Mouse (Mus musculus) forebrain, postnatal 0 days (tissue): Measurements from ENCODE around the gene Galnt10. TPM values are rescaled to one million over a fixed set of nuclear protein-coding genes. Genes with fewer than 3 reads are reported as not detected.

ENCODE experiments used
- ATAC-seq: fragments of 200-750 bp; cut with Nextera tagmentation; 2 replicates; pipeline ENCODE4 v1.8.0; 2017; ENCODE audit warnings: mild to moderate bottlenecking, moderate library complexity
- DNase-seq: peaks from one replicate; pipeline ENCODE4 v3.0.0-alpha.2; 2015
- H3K27ac ChIP-seq: fragments of 300-500 bp; sonication (generic); 2 replicates; pipeline ENCODE4 v1.5.1; 2014; ENCODE audit warnings: low read depth, mild to moderate bottlenecking, antibody characterized with exemption, low read length, moderate library complexity, mixed read lengths
- H3K27me3 ChIP-seq: fragments of 300-500 bp; sonication (generic); 2 replicates; pipeline ENCODE4 v1.6.1; 2014; ENCODE audit warnings: mild to moderate bottlenecking, low read length, mixed read lengths; ENCODE audit not compliant: insufficient read depth
- H3K36me3 ChIP-seq: fragments of 300-500 bp; sonication (generic); 2 replicates; pipeline ENCODE4 v1.6.1; 2014; ENCODE audit warnings: mild to moderate bottlenecking, moderate library complexity; ENCODE audit not compliant: insufficient read depth
- H3K4me1 ChIP-seq: fragments of 300-500 bp; sonication (generic); 2 replicates; pipeline ENCODE4 v1.6.1; 2014; ENCODE audit warnings: antibody characterized with exemption; ENCODE audit not compliant: insufficient read depth
- H3K4me2 ChIP-seq: fragments of 300-500 bp; sonication (generic); 2 replicates; pipeline ENCODE4 v1.6.1; 2014; ENCODE audit warnings: low read depth, mild to moderate bottlenecking, moderate library complexity
- H3K4me3 ChIP-seq: fragments of 300-500 bp; sonication (generic); 2 replicates; pipeline ENCODE4 v1.5.1; 2014; ENCODE audit warnings: low read depth, low read length, mixed read lengths
- H3K9ac ChIP-seq: fragments of 300-500 bp; sonication (generic); 2 replicates; pipeline ENCODE4 v1.6.1; 2014; ENCODE audit warnings: mild to moderate bottlenecking
- H3K9me3 ChIP-seq: fragments of 300-500 bp; sonication (generic); 2 replicates; pipeline ENCODE4 v1.6.1; 2016; ENCODE audit warnings: low read length
- CTCF ChIP-seq: sonication (generic); IDR thresholded peaks from 2 replicates; pipeline ENCODE4 v1.5.1; 2016; ENCODE audit warnings: antibody characterized with exemption, control low read depth, low read depth
- WGBS: fragments of 180-500 bp; shearing (Covaris S2); extraction: QIAGEN DNeasy Blood & Tissue Kit; methylation state at CpG from one replicate; pipeline ENCODE4 v1.1.7; 2014; 5-methylcytosine and 5-hydroxymethylcytosine counted together
- polyA plus RNA-seq: library from polyadenylated mRNA; unstranded; fragments of >200 nt; fragmentation: Nextera tagmentation; extraction: Ambion mirVana; gene quantifications from 2 replicates; pipeline ENCODE4 v1.2.1, GENCODE M21; 2015
- total RNA-seq: library from RNA; depleted of rRNA; stranded (reverse); fragments of >200 nt; gene quantifications from 2 replicates; pipeline ENCODE4 v1.2.3, GENCODE M21; 2014

Gene Galnt10
- total and polyA plus RNA-seq, 2 experiments from 2014 or later, result 9.5 to 20.7 TPM

DNA sequence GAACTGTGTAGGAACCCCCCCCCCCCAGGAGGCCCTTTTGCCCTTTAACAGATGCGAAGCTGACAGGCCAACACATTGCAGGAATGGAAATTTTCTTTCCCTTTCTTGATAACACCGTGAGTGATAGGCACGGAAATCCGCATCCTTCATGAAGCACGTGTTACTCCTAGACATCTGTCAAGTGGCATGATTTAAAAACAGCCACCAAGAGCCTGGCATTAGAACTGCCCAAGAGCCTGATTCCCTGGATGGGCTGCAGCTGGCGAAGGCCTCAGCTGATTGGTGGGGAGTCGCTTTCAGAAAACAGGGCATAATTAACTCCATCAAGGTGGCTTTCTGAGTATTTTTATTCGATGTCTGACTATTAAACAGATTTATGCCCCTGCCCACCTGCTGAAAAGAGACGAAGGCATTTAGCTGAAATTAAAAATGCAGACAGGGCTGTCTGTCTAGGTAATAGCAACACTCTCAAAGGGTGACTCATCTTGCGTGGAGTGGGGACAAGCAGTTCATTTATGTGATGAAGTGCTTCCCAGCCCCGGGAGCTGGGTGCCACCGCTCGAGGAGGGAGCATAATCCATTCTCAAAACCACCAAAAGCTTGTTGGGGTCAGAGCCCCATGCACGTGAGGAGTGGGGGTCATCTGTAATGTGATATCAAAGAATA, 108.4 kb downstream of the Galnt10 start:
- Histone ChIP-seq H3K9ac (no peak overlapping the region), H3K36me3 (no peaks in the 10 kb centered on the region), H3K27me3 (no peaks in the 10 kb centered on the region), H3K4me3 (no peak overlapping the region), H3K9me3 (no peaks in the 10 kb centered on the region), H3K4me2 (no peak overlapping the region), H3K4me1 (0 out of 2 replicates have a peak, but pooled peaks cover 4% of the 10 kb centered on the region), H3K27ac (0 out of 2 replicates have a peak overlapping the region, but pooled peaks have one; percentile 35)
- no peak for TF ChIP-seq CTCF
- peak; percentile 71 for ATAC-seq
- WGBS, result 48% methylated on average over 14 of the region's 14 CpGs
- peak; percentile 54 for DNase-seq

DNA sequence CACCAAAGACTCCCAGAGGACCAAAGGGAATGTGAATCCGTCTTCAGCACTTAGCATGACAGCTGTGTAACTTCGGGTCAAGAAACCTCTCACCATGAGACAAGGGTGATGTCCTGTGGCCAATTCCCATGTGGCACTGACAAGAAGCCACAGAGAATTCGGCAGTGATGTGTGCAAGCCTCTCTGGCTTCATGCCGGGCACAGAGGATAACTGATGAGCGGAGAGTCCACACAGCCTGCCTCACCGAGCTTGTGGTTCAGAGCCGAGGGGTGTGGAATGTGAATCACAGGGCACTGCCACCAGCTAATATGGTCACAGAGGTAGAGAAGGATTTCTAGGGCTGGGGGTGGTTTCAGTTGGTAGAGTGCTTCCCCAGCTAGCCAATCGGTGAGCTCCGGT, 113.4 kb downstream of the Galnt10 start:
- 77% methylated on average over 9 of the region's 9 CpGs for WGBS
- no peak for TF ChIP-seq CTCF
- Histone ChIP-seq H3K9ac (no peak overlapping the region), H3K27me3 (no peaks in the 10 kb centered on the region), H3K36me3 (no peaks in the 10 kb centered on the region), H3K27ac (no peak overlapping the region), H3K4me3 (no peak overlapping the region), H3K4me2 (no peak overlapping the region), H3K9me3 (no peaks in the 10 kb centered on the region), H3K4me1 (0 out of 2 replicates have a peak, but pooled peaks cover 2% of the 10 kb centered on the region)
- ATAC-seq (no peak), DNase-seq (no peak)

GRCm38 (mm10) chr11:57760509-57761058, 115.3 kb downstream of the Galnt10 start:
- Histone ChIP-seq H3K4me2 (no peak overlapping the region), H3K27ac (no peak overlapping the region), H3K4me1 (no peaks in the 10 kb centered on the region), H3K4me3 (no peak overlapping the region), H3K36me3 (no peaks in the 10 kb centered on the region), H3K9me3 (no peaks in the 10 kb centered on the region), H3K27me3 (no peaks in the 10 kb centered on the region), H3K9ac (no peak overlapping the region)
- 11% methylated on average over 14 of the region's 14 CpGs for WGBS
- TF ChIP-seq CTCF, result no peak
- ATAC-seq (peak; percentile 51), DNase-seq (no peak)

GRCm38 (mm10) chr11:57761347-57761746, 116.1 kb downstream of the Galnt10 start:
- Histone ChIP-seq H3K36me3 (no peaks in the 10 kb centered on the region), H3K4me1 (no peaks in the 10 kb centered on the region), H3K4me3 (no peak overlapping the region), H3K4me2 (no peak overlapping the region), H3K27ac (no peak overlapping the region), H3K9ac (no peak overlapping the region), H3K9me3 (no peaks in the 10 kb centered on the region), H3K27me3 (no peaks in the 10 kb centered on the region)
- 95% methylated on average over 4 of the region's 4 CpGs for WGBS
- no peak for DNase-seq
- no peak for ATAC-seq
- no peak for TF ChIP-seq CTCF

DNA sequence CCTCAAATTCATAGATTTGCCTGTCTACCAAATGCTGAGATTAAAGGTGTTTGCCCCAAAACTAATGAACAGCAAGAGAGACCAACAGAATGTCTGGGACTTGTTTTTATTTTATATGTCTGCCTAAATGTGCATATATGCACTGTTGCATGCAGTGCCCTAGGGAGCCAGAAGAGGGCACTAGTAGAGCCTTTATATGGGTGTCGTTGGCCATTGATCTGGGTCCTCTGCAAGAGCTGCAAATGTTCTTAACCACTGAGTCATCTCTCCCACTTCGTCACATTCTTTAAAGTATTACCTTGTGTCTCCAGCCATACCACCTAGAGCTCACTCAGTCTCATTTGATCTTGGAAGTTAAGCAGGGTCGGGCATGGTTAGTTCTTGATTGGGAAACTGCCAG, 118.9 kb downstream of the Galnt10 start:
- WGBS, result 82% methylated on average over 3 of the region's 3 CpGs
- H3K4me1 ChIP-seq, result no peaks in the 10 kb centered on the region
- H3K27me3 ChIP-seq, result no peaks in the 10 kb centered on the region; the same call in 1 of the 2 replicates
- H3K27ac ChIP-seq, result no peak overlapping the region
- DNase-seq (no peak), ATAC-seq (no peak)
- TF ChIP-seq CTCF, result peak; percentile 37; the same call in 1 of the 2 replicates
- no peaks in the 10 kb centered on the region for H3K9me3 ChIP-seq
- no peak overlapping the region for H3K4me3 ChIP-seq
- no peak overlapping the region for H3K4me2 ChIP-seq
- no peaks in the 10 kb centered on the region for H3K36me3 ChIP-seq
- no peak overlapping the region for H3K9ac ChIP-seq

GRCm38 (mm10) chr11:57766617-57767016, 121.4 kb downstream of the Galnt10 start:
- no peaks in the 10 kb centered on the region for H3K4me1 ChIP-seq
- 62% methylated on average over 12 of the region's 12 CpGs for WGBS
- no peak for TF ChIP-seq CTCF
- no peaks in the 10 kb centered on the region for H3K9me3 ChIP-seq
- H3K4me2 ChIP-seq, result no peak overlapping the region
- no peak overlapping the region for H3K27ac ChIP-seq
- DNase-seq (no peak), ATAC-seq (no peak)
- no peak overlapping the region for H3K9ac ChIP-seq
- H3K4me3 ChIP-seq, result no peak overlapping the region
- H3K36me3 ChIP-seq, result no peaks in the 10 kb centered on the region
- peaks cover 9% of the 10 kb centered on the region; the same call in 1 of the 2 replicates for H3K27me3 ChIP-seq

- ATAC-seq (no peak), DNase-seq (no peak)
- peaks cover 9% of the 10 kb centered on the region; the same call in 1 of the 2 replicates for H3K27me3 ChIP-seq
- H3K27ac ChIP-seq, result no peak overlapping the region
- H3K4me3 ChIP-seq, result no peak overlapping the region
- H3K4me2 ChIP-seq, result no peak overlapping the region
- TF ChIP-seq CTCF, result no peak
- 16% methylated on average over 6 of the region's 6 CpGs for WGBS
- no peak overlapping the region for H3K9ac ChIP-seq
- no peaks in the 10 kb centered on the region for H3K4me1 ChIP-seq
- no peaks in the 10 kb centered on the region for H3K9me3 ChIP-seq
- no peaks in the 10 kb centered on the region for H3K36me3 ChIP-seq
Observed at GRCm38 (mm10) chr11:57767171-57767570, 121.9 kb downstream of the Galnt10 start.
